Mouse (Mus musculus) CD8-positive naive resting alpha-beta T cell, adult 57 days (primary cell): ENCODE measurements around the gene Itgb2. TPM values are rescaled to one million over a fixed set of nuclear protein-coding genes. Genes with fewer than 3 reads are reported as not detected.

Source experiments
- total RNA-seq: library from RNA; stranded (reverse); gene quantifications from one replicate; pipeline ENCODE4 v1.2.4, GENCODE M21; 2023

Gene Itgb2
- 207 TPM for total RNA-seq

DNA sequence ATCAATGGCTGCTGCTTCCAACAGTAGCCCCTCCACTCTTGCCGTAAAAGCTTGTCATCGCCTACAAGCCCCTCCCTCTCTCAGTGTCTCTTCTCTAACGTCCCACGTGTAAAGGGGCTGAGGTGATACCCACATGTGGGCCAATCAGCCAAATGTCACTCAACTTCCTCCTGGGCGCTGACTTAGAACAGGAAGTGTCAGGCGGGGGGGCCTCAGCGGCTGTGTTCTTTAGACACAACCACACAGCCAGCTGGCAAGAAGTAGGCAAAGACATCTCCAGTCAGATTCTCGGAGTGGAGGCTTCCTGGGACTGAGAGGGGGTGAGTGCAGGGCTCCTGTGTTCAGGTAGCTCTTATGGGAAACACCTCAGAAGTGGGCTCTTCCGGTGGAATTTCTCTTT, at the start of gene Itgb2:
Gene Itgb2 (plus strand): TSS at position 113 of the 400 bp plus-strand sequence.

GRCm38 (mm10) chr10:77515385-77516348, 14.4 kb upstream of the Itgb2 start, which contains the start of gene Fam207a:
Gene Fam207a (minus strand): TSS chr10:77515785.

GRCm38 (mm10) chr10:77581408-77582284, 51.6 kb downstream of the Itgb2 start, which contains the start of gene Pttg1ip:
Gene Pttg1ip (plus strand): TSS chr10:77581720.

DNA sequence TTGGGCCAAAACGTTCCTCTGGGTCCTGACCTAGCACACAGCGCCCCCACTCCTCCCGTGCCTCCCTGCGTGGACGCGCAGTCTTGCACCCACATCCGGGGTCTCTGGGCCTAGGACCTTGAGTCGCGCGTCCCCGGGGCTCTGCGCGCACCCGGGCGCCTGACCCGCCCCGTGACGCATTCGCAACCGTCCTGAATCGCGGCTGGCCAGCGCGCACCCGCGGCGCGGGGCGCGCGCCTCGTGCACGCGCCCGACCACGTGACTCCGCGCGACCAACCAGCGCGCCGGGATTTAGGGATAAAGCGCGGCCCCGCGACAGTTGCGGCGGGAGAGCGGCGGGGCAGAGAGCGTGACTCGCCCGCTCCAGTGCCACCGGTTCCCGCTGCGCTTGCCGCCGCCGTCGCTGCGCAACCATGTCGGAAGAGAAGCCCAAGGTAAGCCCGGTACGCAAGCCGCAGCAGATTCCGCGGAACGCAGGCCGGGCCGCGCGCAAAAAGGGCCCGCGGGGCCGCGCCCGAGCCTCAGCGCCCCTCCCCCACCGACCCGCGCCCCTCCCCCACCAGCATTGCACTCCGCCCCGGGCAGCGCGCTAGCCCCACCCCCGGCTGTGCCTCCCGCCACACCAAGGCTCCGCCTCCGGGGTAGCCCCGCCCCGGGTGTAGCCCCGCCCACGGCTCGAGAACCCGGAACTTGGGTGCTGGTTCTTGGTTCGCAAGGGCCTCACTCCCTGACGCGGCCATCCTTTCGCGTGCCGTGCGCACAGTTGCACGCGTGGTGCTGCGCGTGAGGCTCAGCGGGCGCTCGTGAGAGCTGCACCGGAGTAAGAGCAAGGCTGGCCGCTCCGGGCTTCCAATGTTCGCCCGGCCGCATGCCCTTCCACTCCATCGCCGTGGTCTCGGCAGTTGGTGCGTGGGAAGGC, 76.1 kb downstream of the Itgb2 start, which contains the start of the genes Sumo3 and Gm49325:
Gene Sumo3 (plus strand): TSS at position 190 of the 919 bp plus-strand sequence.
Gene Gm49325 (plus strand): TSS at position 290 of the 919 bp plus-strand sequence.

Other genes with a start within 250 kb of the Itgb2 start
- gene Adarb1, start 112.0 kb upstream of the Itgb2 start, total RNA-seq: 1.3 TPM
- gene Fam207a, start 14.5 kb upstream of the Itgb2 start, total RNA-seq: 28.1 TPM
- 89.3 TPM for gene Pttg1ip, start 51.5 kb downstream of the Itgb2 start, total RNA-seq
- 49.8 TPM for gene Sumo3, start 75.8 kb downstream of the Itgb2 start, total RNA-seq
- gene Gm49325, start 75.9 kb downstream of the Itgb2 start, total RNA-seq: 2.4 TPM
- 41.4 TPM for gene Ube2g2, start 92.0 kb downstream of the Itgb2 start, total RNA-seq
- 1.2 TPM for gene Tspear, start 156.3 kb downstream of the Itgb2 start, total RNA-seq
- gene Gm19402, start 160.5 kb downstream of the Itgb2 start, total RNA-seq: not detected
- not detected for gene Gm9508, start 167.0 kb downstream of the Itgb2 start, total RNA-seq
- not detected for gene Gm10272, start 176.4 kb downstream of the Itgb2 start, total RNA-seq
- gene Gm10024, start 181.2 kb downstream of the Itgb2 start, total RNA-seq: not detected
- gene Gm10142, start 185.6 kb downstream of the Itgb2 start, total RNA-seq: not detected
- not detected for gene Krtap12-1, start 190.3 kb downstream of the Itgb2 start, total RNA-seq
- not detected for gene Gm10100, start 196.2 kb downstream of the Itgb2 start, total RNA-seq
- not detected for gene Gm18596, start 212.4 kb downstream of the Itgb2 start, total RNA-seq
- gene Gm9736, start 221.1 kb downstream of the Itgb2 start, total RNA-seq: not detected
- gene Gm3233, start 229.4 kb downstream of the Itgb2 start, total RNA-seq: not detected
- gene Gm3238, start 241.1 kb downstream of the Itgb2 start, total RNA-seq: not detected
- gene Gm7138, start 246.7 kb downstream of the Itgb2 start, total RNA-seq: not detected